Mouse (Mus musculus) cerebellum, adult (tissue): ENCODE measurements around the gene Tmem223.

ENCODE experiments used
- ATAC-seq: cut with Nextera tagmentation; 2 replicates; pipeline ENCODE4 v1.9.2; 2017; ENCODE audit warnings: mild to moderate bottlenecking, moderate library complexity, mixed read lengths; ENCODE audit not compliant: insufficient number of reproducible peaks, low FRiP score, low TSS enrichment

Gene Tmem223

GRCm38 (mm10) chr19:8742176-8742575, 28.6 kb upstream of the Tmem223 start:
- ATAC-seq, result no peak

- no peak for ATAC-seq
Observed at GRCm38 (mm10) chr19:8745382-8745781, 25.4 kb upstream of the Tmem223 start.

GRCm38 (mm10) chr19:8747368-8747767, 23.4 kb upstream of the Tmem223 start:
- no peak for ATAC-seq

GRCm38 (mm10) chr19:8755652-8756051, 15.1 kb upstream of the Tmem223 start:
- no peak for ATAC-seq

GRCm38 (mm10) chr19:8756635-8757387, 14.0 kb upstream of the Tmem223 start, which contains the start of gene Nxf1:
Gene Nxf1 (plus strand): TSS chr19:8757073.
- peak; percentile 93 for ATAC-seq

- no peak for ATAC-seq
Observed at GRCm38 (mm10) chr19:8757471-8757998, 13.3 kb upstream of the Tmem223 start.

- no peak for ATAC-seq
Observed at GRCm38 (mm10) chr19:8758899-8759298, 11.9 kb upstream of the Tmem223 start.

- ATAC-seq, result no peak
Observed at GRCm38 (mm10) chr19:8760757-8761156, 10.0 kb upstream of the Tmem223 start.

- no peak for ATAC-seq
Observed at GRCm38 (mm10) chr19:8763276-8763675, 7.5 kb upstream of the Tmem223 start.

- ATAC-seq, result no peak
Observed at GRCm38 (mm10) chr19:8765562-8765961, 5.2 kb upstream of the Tmem223 start.

GRCm38 (mm10) chr19:8772996-8773395, 2.2 kb downstream of the Tmem223 start:
- ATAC-seq, result no peak

- ATAC-seq, result no peak
Observed at GRCm38 (mm10) chr19:8773409-8773808, 2.6 kb downstream of the Tmem223 start.

GRCm38 (mm10) chr19:8774086-8774835, 3.5 kb downstream of the Tmem223 start, which contains the start of gene Tmem179b:
Gene Tmem179b (minus strand): TSS chr19:8774467.
- peak; percentile 86 for ATAC-seq

- ATAC-seq, result no peak
Observed at GRCm38 (mm10) chr19:8774951-8775421, 4.2 kb downstream of the Tmem223 start.

- ATAC-seq, result peak; percentile 99
Observed at GRCm38 (mm10) chr19:8786008-8786781, 15.4 kb downstream of the Tmem223 start, which contains the start of gene Taf6l. Gene Taf6l (minus strand): TSS chr19:8786417.

GRCm38 (mm10) chr19:8788521-8788920, 17.7 kb downstream of the Tmem223 start:
- ATAC-seq, result no peak

- no peak for ATAC-seq
Observed at GRCm38 (mm10) chr19:8789171-8789570, 18.4 kb downstream of the Tmem223 start.

GRCm38 (mm10) chr19:8790171-8790570, 19.4 kb downstream of the Tmem223 start:
- ATAC-seq, result no peak

- peak; percentile 69 for ATAC-seq
Observed at GRCm38 (mm10) chr19:8798264-8798946, 27.6 kb downstream of the Tmem223 start, which contains the start of gene Polr2g. Gene Polr2g (minus strand): TSS chr19:8798577.

GRCm38 (mm10) chr19:8798947-8799315, 28.1 kb downstream of the Tmem223 start:
- no peak for ATAC-seq
